15 mouse cellular contexts compared by ENCODE assay signal in the genomic region with DNA sequence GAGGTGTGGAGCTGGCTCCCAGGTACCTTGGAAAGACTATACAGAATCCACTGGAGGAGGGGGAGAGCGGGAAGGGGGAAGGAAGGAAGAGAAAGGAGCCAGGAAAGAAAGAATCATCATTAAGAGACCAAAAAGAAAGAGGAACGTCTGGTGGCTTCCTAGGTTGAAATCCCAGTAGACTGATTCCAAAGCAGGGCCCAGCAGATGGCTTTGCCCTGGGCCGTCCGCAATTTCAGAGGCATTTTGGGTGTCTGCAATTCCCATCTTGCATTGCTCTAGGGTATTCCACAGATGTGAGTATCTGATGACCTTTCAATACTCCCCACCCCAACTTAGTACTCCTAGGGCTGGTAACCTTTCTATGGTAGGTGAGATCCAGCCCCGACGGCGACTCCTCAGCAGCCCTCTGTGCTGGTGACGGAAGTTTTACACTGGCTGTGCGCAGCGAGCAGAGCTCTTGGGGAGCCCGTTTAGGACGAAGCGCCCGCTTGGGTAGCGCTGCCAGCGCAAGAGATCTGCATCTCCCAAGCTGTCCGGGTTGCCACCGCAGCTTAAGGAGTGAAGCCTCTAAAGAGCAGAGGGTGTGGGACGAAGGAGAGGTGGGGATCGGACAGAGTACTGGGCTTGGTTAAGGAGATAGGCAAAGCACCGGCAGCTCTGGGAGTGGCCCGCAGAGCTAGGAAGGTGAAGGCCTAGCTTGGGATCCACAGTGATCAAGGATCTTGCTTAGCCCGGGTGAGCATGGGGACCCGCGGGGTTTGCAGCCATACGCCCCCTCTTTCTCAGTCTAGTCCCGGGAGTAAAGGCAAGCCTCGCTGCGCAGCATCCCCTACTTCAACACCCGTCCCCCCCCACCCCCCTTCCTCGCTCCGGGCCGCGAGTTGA. TPM values are rescaled to one million over a fixed set of nuclear protein-coding genes. Genes with fewer than 3 reads are reported as not detected.
DNase-seq lines count a peak whose midpoint lies in the region; ATAC-seq lines count a peak whose summit lies in the region.
"Had no signal": no experiment of that assay in that cellular context is flagged by ENCODE, and none has a peak within 500 bp of the region (broad histone marks: within the 10 kb centered on the region; RNA-seq: fewer than 3 reads in every experiment).

No protein-coding gene starts in this region.

- peaks cover 100% of the 10 kb centered on the region for H3K27me3 ChIP-seq in kidney, embryonic 15.5 days
- H3K27me3 ChIP-seq in embryonic facial prominence, embryonic 10.5 days (replicated peaks; ENCODE audit: low read depth, poor library complexity, severe bottlenecking): peaks cover 100% of the 10 kb centered on the region
- H3K27me3 ChIP-seq in hindbrain, embryonic 14.5 days (ENCODE audit: control insufficient read depth, insufficient read depth, low read length): peaks cover 98% of the 10 kb centered on the region

- no peak for ATAC-seq in kidney, embryonic 15.5 days (replicated peaks; ENCODE audit: low FRiP score)
- ATAC-seq in hindbrain, embryonic 14.5 days (ENCODE audit: low FRiP score): no peak

- no peaks in the 10 kb centered on the region for H3K36me3 ChIP-seq in kidney, embryonic 15.5 days
- no peaks in the 10 kb centered on the region for H3K36me3 ChIP-seq in embryonic facial prominence, embryonic 10.5 days (replicated peaks)
- H3K36me3 ChIP-seq in hindbrain, embryonic 14.5 days (replicated peaks; ENCODE audit: control insufficient read depth, insufficient read depth): no peaks in the 10 kb centered on the region

- no peaks in the 10 kb centered on the region for H3K9me3 ChIP-seq in kidney, embryonic 15.5 days (replicated peaks)
- no peaks in the 10 kb centered on the region for H3K9me3 ChIP-seq in embryonic facial prominence, embryonic 10.5 days
- H3K9me3 ChIP-seq in hindbrain, embryonic 14.5 days (ENCODE audit: control insufficient read depth, low read length): no peaks in the 10 kb centered on the region

- 1% methylated on average over 34 of the region's 34 CpGs for WGBS in kidney, embryonic 15.5 days
- under 1% methylated on average over 34 of the region's 34 CpGs for WGBS in embryonic facial prominence, embryonic 10.5 days
- 1% methylated on average over 30 of the region's 34 CpGs for WGBS in hindbrain, embryonic 14.5 days

- H3K4me1 ChIP-seq in kidney, embryonic 15.5 days: peaks cover 58% of the 10 kb centered on the region
- peaks cover 72% of the 10 kb centered on the region for H3K4me1 ChIP-seq in embryonic facial prominence, embryonic 10.5 days
- H3K4me1 ChIP-seq in hindbrain, embryonic 14.5 days (replicated peaks; ENCODE audit: control insufficient read depth, insufficient read depth, low read length): peaks cover 24% of the 10 kb centered on the region

- H3K27ac ChIP-seq in kidney, embryonic 15.5 days: no peak overlapping the region
- no peak overlapping the region; the same call in 1 of the 2 replicates for H3K27ac ChIP-seq in embryonic facial prominence, embryonic 10.5 days (replicated peaks)
- no peak overlapping the region for H3K27ac ChIP-seq in hindbrain, embryonic 14.5 days

- H3K9ac ChIP-seq in kidney, embryonic 15.5 days: no peak overlapping the region
- no peak overlapping the region for H3K9ac ChIP-seq in hindbrain, embryonic 14.5 days

- peak overlapping the region; percentile 7; the same call in 1 of the 2 replicates for H3K4me3 ChIP-seq in kidney, embryonic 15.5 days (replicated peaks)
- H3K4me3 ChIP-seq in embryonic facial prominence, embryonic 10.5 days: peak overlapping the region; percentile 46
- H3K4me3 ChIP-seq in hindbrain, embryonic 14.5 days (replicated peaks; ENCODE audit: low read length): peak overlapping the region; percentile 13; the same call in 1 of the 2 replicates
- H3K4me3 ChIP-seq: myocyte had no signal

- DNase-seq in kidney, adult 11 months: no peak
- peak; percentile 50 for DNase-seq in embryonic facial prominence, embryonic 10.5 days (ENCODE audit: low spot score)
- DNase-seq in hindbrain, embryonic 14.5 days (ENCODE audit: low spot score): no peak
- peak; percentile 61 for DNase-seq in neural tube, embryonic 10.5 days (ENCODE audit: extremely low spot score, low spot score)
- no peak for DNase-seq in gastrocnemius, adult 18-20 months (ENCODE audit: low spot score)
- no peak for DNase-seq in Muller cell, postnatal 12 days (ENCODE audit: inconsistent ontology term)
- no peak for DNase-seq in layer of hippocampus, postnatal 10 days (ENCODE audit: low spot score in 2 of 2)
- DNase-seq: left cerebral cortex, postnatal 4 days; right cerebral cortex, postnatal 14 days had no signal

- H3K4me2 ChIP-seq in kidney, embryonic 15.5 days: no peak overlapping the region
- H3K4me2 ChIP-seq in hindbrain, embryonic 14.5 days (replicated peaks): peak overlapping the region; percentile 21; the same call in 1 of the 2 replicates

RNA-seq across cellular contexts. Expression of a gene that starts 1.0 kb away (rescaled TPM):
- not detected in 2 replicates for polyA plus RNA-seq in kidney, embryonic 15.5 days (2015; fragmentation: Nextera tagmentation; extraction: Ambion mirVana)
- 6.9 and 7.2 TPM in 2 replicates for polyA plus RNA-seq in embryonic facial prominence, embryonic 10.5 days (2016; fragmentation: Nextera tagmentation; extraction: Ambion mirVana)
- 0.50 and 0.89 TPM in 2 replicates for polyA plus RNA-seq in hindbrain, embryonic 14.5 days (2014; fragmentation: Nextera tagmentation; extraction: Ambion mirVana)
- total RNA-seq in gastrocnemius, adult 18-20 months (2021): not detected
- under 1 TPM in 1 of 2 experiments, not detected in 1; 0.31 TPM for total RNA-seq in layer of hippocampus, postnatal 10 days (2021)
- total RNA-seq: gastrocnemius, postnatal 4 days had no signal
- polyA plus RNA-seq: large intestine, adult 2 months; lung, embryonic 16.5 days; myocyte; stomach, embryonic 14.5 days had no signal

RNA-seq across cellular contexts. Expression of a gene that starts 31.7 kb away (rescaled TPM):
- 75.7 and 77.7 TPM in 2 replicates for polyA plus RNA-seq in kidney, embryonic 15.5 days (2015; fragmentation: Nextera tagmentation; extraction: Ambion mirVana)
- 107 and 112 TPM in 2 replicates for polyA plus RNA-seq in embryonic facial prominence, embryonic 10.5 days (2016; fragmentation: Nextera tagmentation; extraction: Ambion mirVana)
- 29.5 and 33.1 TPM in 2 replicates for polyA plus RNA-seq in hindbrain, embryonic 14.5 days (2014; fragmentation: Nextera tagmentation; extraction: Ambion mirVana)
- 1 to 10 TPM; 6.8 to 7.2 TPM for total RNA-seq in gastrocnemius, adult 18-20 months (2021)
- 10 to 100 TPM; 18.9 to 23.4 TPM for total RNA-seq in layer of hippocampus, postnatal 10 days (2021)

RNA-seq across cellular contexts. Expression of a gene that starts 49.4 kb away (rescaled TPM):
- 43.9 and 46.2 TPM in 2 replicates for polyA plus RNA-seq in kidney, embryonic 15.5 days (2015; fragmentation: Nextera tagmentation; extraction: Ambion mirVana)
- 62.8 and 64.8 TPM in 2 replicates for polyA plus RNA-seq in embryonic facial prominence, embryonic 10.5 days (2016; fragmentation: Nextera tagmentation; extraction: Ambion mirVana)
- polyA plus RNA-seq in hindbrain, embryonic 14.5 days (2014; fragmentation: Nextera tagmentation; extraction: Ambion mirVana): 19.7 and 20.9 TPM in 2 replicates
- total RNA-seq in gastrocnemius, adult 18-20 months (2021): 10 to 100 TPM; 22.1 to 26.1 TPM
- total RNA-seq in layer of hippocampus, postnatal 10 days (2021): 10 to 100 TPM; 42.2 to 48.3 TPM

Comparison
In these comparisons a context has a peak if more than half of its experiments do, and no peak if none do; other contexts are left out.
1. DNase-seq: peak in embryonic facial prominence, embryonic 10.5 days (single experiment) and neural tube, embryonic 10.5 days (single experiment); none in kidney, adult 11 months (single experiment), hindbrain, embryonic 14.5 days (single experiment), gastrocnemius, adult 18-20 months (single experiment), Muller cell, postnatal 12 days (single experiment) and layer of hippocampus, postnatal 10 days (0 of 2).
2. Peak in every context shown above with its lines, with median percentiles within 50 percentile points of each other: H3K4me3 ChIP-seq.